Mouse (Mus musculus) B cell, adult 2 months (primary cell): ENCODE measurements around the gene Slc35e3.

Experiments used
- DNase-seq, 2 experiments: peaks; one replicate each; pipeline ENCODE4 v3.0.0; 2022

Slc35e3 gene

GRCm38 (mm10) chr10:117696021-117696826 is 49.9 kb downstream of the Slc35e3 start:
- DNase-seq: no peak

GRCm38 (mm10) chr10:117695605-117696004 is 50.6 kb downstream of the Slc35e3 start:
- DNase-seq: no peak

GRCm38 (mm10) chr10:117695027-117695426 is 51.1 kb downstream of the Slc35e3 start:
- no peak for DNase-seq

GRCm38 (mm10) chr10:117694255-117694953 is 51.8 kb downstream of the Slc35e3 start:
- no peak for DNase-seq

- no peak for DNase-seq
These were observed 53.2 kb downstream of the Slc35e3 start for GRCm38 (mm10) chr10:117692953-117693352.

- DNase-seq: no peak
These were observed 54.0 kb downstream of the Slc35e3 start for GRCm38 (mm10) chr10:117692173-117692572.

- no peak for DNase-seq
These were observed 54.7 kb downstream of the Slc35e3 start for GRCm38 (mm10) chr10:117691389-117691968.

- no peak for DNase-seq
These were observed 55.3 kb downstream of the Slc35e3 start for GRCm38 (mm10) chr10:117690770-117691296.

- DNase-seq: no peak
These were observed 56.1 kb downstream of the Slc35e3 start for GRCm38 (mm10) chr10:117690101-117690352.

GRCm38 (mm10) chr10:117689297-117690100 is 56.7 kb downstream of the Slc35e3 start:
- no peak for DNase-seq

- peak; percentile 50 for DNase-seq
These were observed 57.7 kb downstream of the Slc35e3 start for GRCm38 (mm10) chr10:117688204-117689151.

- DNase-seq: no peak
These were observed 58.6 kb downstream of the Slc35e3 start for GRCm38 (mm10) chr10:117687577-117687976.

GRCm38 (mm10) chr10:117687018-117687417 is 59.1 kb downstream of the Slc35e3 start:
- no peak for DNase-seq

- DNase-seq: no peak
These were observed 60.1 kb downstream of the Slc35e3 start for GRCm38 (mm10) chr10:117685849-117686591.

- no peak for DNase-seq
These were observed 60.9 kb downstream of the Slc35e3 start for GRCm38 (mm10) chr10:117685171-117685848.

GRCm38 (mm10) chr10:117684298-117685170 is 61.6 kb downstream of the Slc35e3 start:
- no peak for DNase-seq

GRCm38 (mm10) chr10:117683734-117684037 is 62.5 kb downstream of the Slc35e3 start:
- no peak for DNase-seq
